Mouse (Mus musculus) brain, embryonic 14.5 days (tissue): ENCODE results near the gene Armc8. TPM values are rescaled to one million over a fixed set of nuclear protein-coding genes. Genes with fewer than 3 reads are reported as not detected.
A peak's percentile ranks its signal among the peaks of the same experiment; 100 is the strongest.

ENCODE experiments used
- DNase-seq: peaks from one replicate; pipeline ENCODE4 v3.0.0-alpha.2; 2011; ENCODE audit warnings: low read depth
- CTCF ChIP-seq: fragments of 200-500 bp; IDR thresholded peaks from 2 replicates; pipeline ENCODE4 v1.5.1; 2012; ENCODE audit warnings: inconsistent platforms, mild to moderate bottlenecking, moderate library complexity, borderline replicate concordance; ENCODE audit not compliant: insufficient read depth, insufficient read length; ENCODE audit errors: extremely low read depth
- POLR2A ChIP-seq: fragments of 200-500 bp; IDR thresholded peaks from 2 replicates; pipeline ENCODE4 v1.6.1; 2012; ENCODE audit warnings: mild to moderate bottlenecking, inconsistent platforms, borderline replicate concordance; ENCODE audit not compliant: poor library complexity, insufficient read depth, insufficient read length, severe bottlenecking; ENCODE audit errors: extremely low read depth
- polyA plus RNA-seq: library from polyadenylated mRNA; depleted of rRNA; stranded (reverse); fragments of >200 nt; gene quantifications from 2 replicates; pipeline ENCODE4 v1.2.3, GENCODE M21; 2012; rRNA removed

The Armc8 gene
- polyA plus RNA-seq, 1 experiment = 57.7 TPM

- no peak for TF ChIP-seq CTCF
- TF ChIP-seq POLR2A = no peak
- no peak for DNase-seq
Measured at GRCm38 (mm10) chr9:99437031-99437764, 131.5 kb downstream of the Armc8 start, which contains the start of gene Mras. Gene Mras, minus strand, starts transcription at chr9:99437381.

- TF ChIP-seq CTCF = no peak
- TF ChIP-seq POLR2A = peak; percentile 83
Measured at GRCm38 (mm10) chr9:99436182-99437030, 132.3 kb downstream of the Armc8 start.

GRCm38 (mm10) chr9:99435619-99436181, 133.0 kb downstream of the Armc8 start:
- peak; percentile 75 for DNase-seq
- TF ChIP-seq POLR2A (no peak), CTCF (no peak)

More at GRCm38 (mm10) chr9:99436182-99437030, 132.3 kb downstream of the Armc8 start:
- peak; percentile 79 for DNase-seq

- peak; percentile 70 for DNase-seq
- TF ChIP-seq POLR2A = no peak
Measured at GRCm38 (mm10) chr9:99434892-99435618, 133.6 kb downstream of the Armc8 start.

GRCm38 (mm10) chr9:99432478-99432877, 136.2 kb downstream of the Armc8 start:
- no peak for TF ChIP-seq CTCF
- TF ChIP-seq POLR2A = no peak
- no peak for DNase-seq

- no peak for DNase-seq
- no peak for TF ChIP-seq CTCF
- no peak for TF ChIP-seq POLR2A
Measured at GRCm38 (mm10) chr9:99431963-99432362, 136.7 kb downstream of the Armc8 start.

GRCm38 (mm10) chr9:99431346-99431745, 137.4 kb downstream of the Armc8 start:
- no peak for TF ChIP-seq POLR2A
- TF ChIP-seq CTCF = no peak
- no peak for DNase-seq

GRCm38 (mm10) chr9:99430806-99431205, 137.9 kb downstream of the Armc8 start:
- no peak for TF ChIP-seq CTCF
- TF ChIP-seq POLR2A = no peak
- DNase-seq = no peak

- TF ChIP-seq POLR2A (no peak), CTCF (no peak)
- DNase-seq = no peak
Measured at GRCm38 (mm10) chr9:99429845-99430244, 138.9 kb downstream of the Armc8 start.

GRCm38 (mm10) chr9:99428601-99429331, 139.9 kb downstream of the Armc8 start:
- DNase-seq = no peak
- no peak for TF ChIP-seq CTCF
- no peak for TF ChIP-seq POLR2A

Other genes starting within 250 kb of the Armc8 start
- gene Esyt3, start 210.3 kb downstream of the Armc8 start, polyA plus RNA-seq = 0.56 and 0.63 TPM in 2 replicates
- 61.5 and 71.0 TPM in 2 replicates for gene Mras, start 131.5 kb downstream of the Armc8 start, polyA plus RNA-seq
- 0.25 and 0.56 TPM in 2 replicates for gene Nme9, start 117.4 kb downstream of the Armc8 start, polyA plus RNA-seq
- gene Dbr1, start 6.9 kb upstream of the Armc8 start, polyA plus RNA-seq = 18.0 and 19.6 TPM in 2 replicates
- not detected in 2 replicates for gene A4gnt, start 43.6 kb upstream of the Armc8 start, polyA plus RNA-seq
- gene Dzip1l, start 60.6 kb upstream of the Armc8 start, polyA plus RNA-seq = 5.2 and 8.2 TPM in 2 replicates
- gene Cldn18, start 148.4 kb upstream of the Armc8 start, polyA plus RNA-seq = not detected in 2 replicates